Mouse (Mus musculus) kidney, adult 2 months (tissue): ENCODE measurements at regions not wholly inside any gene's neighbourhood (a gene's known extent, or its start where the extent isn't known, plus 50 kb on each side); places are given as distances from the start of the nearest gene placed in this dataset.

ENCODE experiments used
- DNase-seq: peaks from one replicate; pipeline ENCODE4 v3.0.0; 2021
- H3K27ac ChIP-seq: fragments of 200-500 bp; 2 replicates; pipeline ENCODE4 v1.5.1; 2012; ENCODE audit warnings: low read depth, low read length, control low read depth, inconsistent platforms; ENCODE audit not compliant: insufficient read depth
- H3K27me3 ChIP-seq: fragments of 200-500 bp; replicated peaks from 2 replicates; pipeline ENCODE4 v1.6.1; 2012; ENCODE audit warnings: mild to moderate bottlenecking, moderate library complexity, low read length, inconsistent platforms; ENCODE audit not compliant: control insufficient read depth, insufficient read depth
- H3K36me3 ChIP-seq: fragments of 200-500 bp; 2 replicates; pipeline ENCODE4 v1.6.1; 2012; ENCODE audit warnings: mild to moderate bottlenecking, moderate library complexity, low read length, inconsistent platforms; ENCODE audit not compliant: control insufficient read depth, insufficient read depth
- H3K4me1 ChIP-seq: fragments of 200-500 bp; 2 replicates; pipeline ENCODE4 v1.6.1; 2011; ENCODE audit warnings: low read length; ENCODE audit not compliant: control insufficient read depth, insufficient read depth
- H3K4me3 ChIP-seq: fragments of 200-500 bp; 2 replicates; pipeline ENCODE4 v1.5.1; 2011; ENCODE audit warnings: mild to moderate bottlenecking, low read depth, low read length, control low read depth; ENCODE audit not compliant: insufficient read depth
- CTCF ChIP-seq: fragments of 200-500 bp; conservative IDR thresholded peaks from 2 replicates; pipeline ENCODE4 v1.5.1; 2011; ENCODE audit warnings: low read depth, mild to moderate bottlenecking, control low read depth, low read length, moderate library complexity, mixed read lengths; ENCODE audit not compliant: insufficient read depth, insufficient read length
- POLR2A ChIP-seq: fragments of 200-500 bp; IDR thresholded peaks from one replicate; pipeline ENCODE4 v1.6.1; 2011; ENCODE audit warnings: low read depth, low read length, control low read depth
- WGBS: fragments of 180-500 bp; shearing (Covaris S2); methylation state at CpG from one replicate; pipeline ENCODE4 v1.1.7; 2018; 5-methylcytosine and 5-hydroxymethylcytosine counted together

GRCm38 (mm10) chr17:45276686-45277405, 156.7 kb downstream of the Cdc5l start:
- DNase-seq: no peak
- no peaks in the 10 kb centered on the region for H3K27me3 ChIP-seq
- TF ChIP-seq CTCF (no peak), POLR2A (no peak)
- no peak overlapping the region for H3K4me3 ChIP-seq
- 85% methylated on average over 12 of the region's 12 CpGs for WGBS
- H3K27ac ChIP-seq: no peak overlapping the region
- H3K4me1 ChIP-seq: no peaks in the 10 kb centered on the region
- no peaks in the 10 kb centered on the region for H3K36me3 ChIP-seq

- 75% methylated on average over 4 of the region's 4 CpGs for WGBS
Observed at GRCm38 (mm10) chr17:45274894-45275293, 158.6 kb downstream of the Cdc5l start.

GRCm38 (mm10) chr17:45266776-45267175, 166.8 kb downstream of the Cdc5l start:
- DNase-seq: no peak
- no peak overlapping the region for H3K4me3 ChIP-seq
- no peaks in the 10 kb centered on the region for H3K27me3 ChIP-seq
- H3K27ac ChIP-seq: no peak overlapping the region
- WGBS: 55% methylated on average over 6 of the region's 6 CpGs
- TF ChIP-seq CTCF (no peak), POLR2A (no peak)
- no peaks in the 10 kb centered on the region for H3K4me1 ChIP-seq
- H3K36me3 ChIP-seq: no peaks in the 10 kb centered on the region

More at GRCm38 (mm10) chr17:45274894-45275293, 158.6 kb downstream of the Cdc5l start:
- Histone ChIP-seq H3K27me3 (no peaks in the 10 kb centered on the region), H3K36me3 (no peaks in the 10 kb centered on the region), H3K4me1 (no peaks in the 10 kb centered on the region), H3K4me3 (no peak overlapping the region), H3K27ac (no peak overlapping the region)
- TF ChIP-seq CTCF (no peak; the same call in 1 of the 2 replicates), POLR2A (no peak)
- no peak for DNase-seq

GRCm38 (mm10) chr17:45265587-45265986, 167.9 kb downstream of the Cdc5l start:
- Histone ChIP-seq H3K4me1 (no peaks in the 10 kb centered on the region), H3K27ac (no peak overlapping the region), H3K27me3 (no peaks in the 10 kb centered on the region), H3K4me3 (no peak overlapping the region), H3K36me3 (no peaks in the 10 kb centered on the region)
- no peak for DNase-seq
- TF ChIP-seq CTCF: no peak
- TF ChIP-seq POLR2A: no peak
- WGBS: 80% methylated on average over 7 of the region's 7 CpGs

GRCm38 (mm10) chr17:45264434-45264833, 169.1 kb downstream of the Cdc5l start:
- Histone ChIP-seq H3K4me1 (no peaks in the 10 kb centered on the region), H3K27ac (no peak overlapping the region), H3K27me3 (no peaks in the 10 kb centered on the region), H3K4me3 (no peak overlapping the region), H3K36me3 (no peaks in the 10 kb centered on the region)
- 21% methylated on average over 6 of the region's 6 CpGs for WGBS
- TF ChIP-seq CTCF (no peak), POLR2A (no peak)
- no peak for DNase-seq

GRCm38 (mm10) chr17:45260421-45260820, 173.1 kb downstream of the Cdc5l start:
- WGBS: 79% methylated on average over 10 of the region's 10 CpGs

GRCm38 (mm10) chr17:45258007-45258406, 175.5 kb downstream of the Cdc5l start:
- WGBS: 61% methylated on average over 7 of the region's 7 CpGs
- TF ChIP-seq POLR2A (no peak), CTCF (no peak)
- Histone ChIP-seq H3K4me1 (no peaks in the 10 kb centered on the region), H3K27me3 (no peaks in the 10 kb centered on the region), H3K4me3 (no peak overlapping the region), H3K27ac (no peak overlapping the region), H3K36me3 (no peaks in the 10 kb centered on the region)
- DNase-seq: no peak

More at GRCm38 (mm10) chr17:45260421-45260820, 173.1 kb downstream of the Cdc5l start:
- no peak for DNase-seq
- H3K4me1 ChIP-seq: no peaks in the 10 kb centered on the region
- H3K4me3 ChIP-seq: no peak overlapping the region
- H3K36me3 ChIP-seq: no peaks in the 10 kb centered on the region
- no peak for TF ChIP-seq CTCF
- TF ChIP-seq POLR2A: no peak
- no peaks in the 10 kb centered on the region for H3K27me3 ChIP-seq
- H3K27ac ChIP-seq: no peak overlapping the region
